Mouse (Mus musculus) gastrocnemius, postnatal 14 days (tissue): ENCODE results near the gene Hs3st4. TPM values are rescaled to one million over a fixed set of nuclear protein-coding genes. Genes with fewer than 3 reads are reported as not detected.

Source experiments
- DNase-seq: peaks from one replicate; pipeline ENCODE4 v3.0.0; 2021; ENCODE audit warnings: mixed read lengths
- intact Hi-C: fragments of 180-260 bp; cut with DNase I; formaldehyde crosslinking; loops from one replicate; pipeline ENCODE4 v1.15.1; 2025; ENCODE audit warnings: low total_unique reads
- total RNA-seq, 2 experiments: library from RNA; stranded (reverse); gene quantifications; 2 replicates each; pipeline ENCODE4 v1.2.3; 2021

Hs3st4 gene
- total RNA-seq, 2 experiments from 2014 or later = not detected

GRCm38 (mm10) chr7:124270734-124271133 lies 288.1 kb downstream of the Hs3st4 start:
- intact Hi-C loops = no loop called here
- no peak for DNase-seq

GRCm38 (mm10) chr7:124289873-124290272 lies 307.2 kb downstream of the Hs3st4 start:
- intact Hi-C loops = no loop called here
- DNase-seq = no peak

DNA sequence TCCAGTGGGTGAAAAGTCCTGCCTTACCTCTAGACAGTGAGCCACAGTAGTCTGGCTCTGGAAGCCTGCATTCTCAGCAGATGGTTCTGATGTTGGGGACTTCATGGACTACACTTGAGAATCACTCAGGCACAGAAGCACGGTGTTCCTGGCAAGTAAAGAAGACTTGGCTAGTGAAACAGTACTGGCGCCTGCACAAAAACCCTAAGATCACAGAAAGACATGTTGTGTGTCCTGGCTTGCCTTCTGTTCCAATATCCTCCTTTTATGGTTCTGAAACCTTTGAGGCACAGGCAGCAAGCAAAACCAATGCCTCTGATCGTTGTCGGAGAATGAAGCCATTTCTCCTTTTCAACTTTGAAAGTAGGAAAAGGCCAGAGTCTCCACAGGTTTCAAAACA lies 336.8 kb downstream of the Hs3st4 start:
- no peak for DNase-seq
- intact Hi-C loops = no loop called here

DNA sequence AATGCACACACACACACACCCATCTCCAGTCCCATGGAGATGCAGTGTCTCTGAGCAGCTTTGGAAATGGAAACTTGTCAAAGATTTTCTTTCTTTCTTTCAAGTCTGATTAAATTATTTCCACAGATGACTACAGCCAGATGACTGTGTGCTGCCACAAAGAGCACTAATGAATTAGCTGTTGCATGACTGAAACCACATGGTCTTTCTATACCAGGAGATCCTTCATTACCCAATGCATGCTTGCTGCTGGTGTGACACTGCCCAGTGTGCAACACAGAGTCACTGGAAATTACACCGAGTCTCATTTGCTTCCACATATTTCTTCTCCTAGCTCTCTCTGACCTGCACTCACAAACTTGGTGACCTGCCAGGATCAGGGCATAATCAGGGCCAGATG lies 353.0 kb downstream of the Hs3st4 start:
- peak; percentile 4 for DNase-seq
- intact Hi-C loops = no loop called here

DNA sequence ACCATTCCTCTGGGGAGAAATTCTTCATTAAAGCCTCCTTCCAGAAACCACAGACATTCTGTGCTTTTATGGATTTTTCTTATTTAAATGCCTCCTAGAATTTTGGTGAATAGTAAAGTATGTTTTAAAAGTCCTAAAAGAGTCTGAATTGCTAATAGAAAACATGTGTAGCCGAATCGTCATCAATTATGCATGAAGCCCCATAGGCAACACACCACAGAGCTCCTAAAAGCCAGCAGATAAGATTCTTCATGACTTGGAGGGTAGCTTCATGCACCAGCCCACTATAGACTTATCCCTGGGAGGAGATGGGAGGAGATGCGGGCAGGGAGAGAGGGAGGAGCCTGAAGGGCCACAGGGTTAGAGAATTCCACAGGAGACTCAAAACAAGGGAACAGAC lies 358.8 kb downstream of the Hs3st4 start:
- DNase-seq = no peak
- intact Hi-C loops = no loop called here

DNA sequence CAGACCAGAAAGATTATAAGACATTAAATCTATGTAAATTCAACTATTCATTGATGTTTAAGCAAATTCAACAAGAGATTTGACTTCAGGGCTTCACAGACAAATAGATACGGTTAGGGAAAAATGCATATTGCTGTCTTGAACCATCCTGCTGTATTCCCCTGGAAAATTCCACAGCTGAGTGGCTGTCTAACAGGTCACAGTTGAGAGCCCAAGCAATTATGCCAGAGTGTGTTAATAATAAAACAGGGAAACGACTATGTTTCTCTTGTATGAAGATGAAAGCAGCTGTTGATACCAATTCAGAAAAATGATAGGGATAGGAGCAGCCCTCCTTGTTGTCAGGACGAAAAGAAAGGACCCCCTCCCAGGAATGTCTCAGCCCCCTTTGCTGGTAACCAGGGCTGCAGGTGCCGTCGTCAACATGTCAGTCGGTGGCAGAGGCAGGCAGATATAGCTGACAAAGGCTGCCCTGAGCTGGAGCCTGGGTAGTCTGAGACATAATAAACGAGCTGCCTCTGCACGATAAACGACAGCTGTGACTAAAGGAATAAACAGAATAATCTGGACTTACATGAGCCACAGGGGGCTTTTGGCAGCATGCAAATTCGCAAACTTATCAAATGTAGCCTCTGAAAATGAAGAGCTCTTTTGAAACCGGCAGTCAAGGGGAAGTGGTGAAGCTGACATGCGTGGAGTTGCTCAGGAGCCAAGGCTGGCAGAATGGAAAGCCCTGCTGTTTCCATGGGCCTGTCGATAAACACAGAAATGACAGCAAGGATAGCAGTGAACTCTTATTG lies 364.7 kb downstream of the Hs3st4 start:
- no peak for DNase-seq
- intact Hi-C loops = no loop called here

GRCm38 (mm10) chr7:124354035-124354434 lies 371.4 kb downstream of the Hs3st4 start:
- intact Hi-C loops = no loop called here
- no peak for DNase-seq

GRCm38 (mm10) chr7:124358068-124358467 lies 375.4 kb downstream of the Hs3st4 start:
- intact Hi-C loops = no loop called here
- no peak for DNase-seq

GRCm38 (mm10) chr7:124359836-124360235 lies 377.2 kb downstream of the Hs3st4 start:
- no peak for DNase-seq
- intact Hi-C loops = no loop called here

GRCm38 (mm10) chr7:124372297-124372696 lies 389.6 kb downstream of the Hs3st4 start:
- intact Hi-C loops = no loop called here
- DNase-seq = no peak

DNA sequence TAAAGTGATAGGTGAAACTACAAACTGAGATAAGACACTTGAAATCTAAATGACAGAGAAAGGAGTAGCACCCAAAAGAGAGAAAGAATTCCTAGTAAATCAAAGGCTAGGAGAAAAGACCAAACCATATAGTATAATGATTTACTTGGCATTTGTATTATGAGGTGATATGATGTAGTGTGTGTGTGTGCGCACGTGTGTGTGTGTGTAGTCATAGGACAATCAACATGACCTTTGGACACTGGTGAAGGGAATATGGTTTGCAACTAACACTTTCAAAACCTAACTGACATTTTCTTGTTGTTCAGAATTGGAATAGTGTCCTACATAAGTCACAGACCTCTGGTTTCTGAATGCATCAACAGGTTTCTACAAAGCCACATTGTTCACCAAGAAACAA lies 390.0 kb downstream of the Hs3st4 start:
- DNase-seq = no peak
- intact Hi-C loops = no loop called here

- no peak for DNase-seq
- intact Hi-C loops = loop anchor here (10.0 kb wide), 1 partner anchor 1011 kb away; no protein-coding TSS in a partner anchor
These were observed 400.8 kb downstream of the Hs3st4 start for GRCm38 (mm10) chr7:124383489-124383888.

DNA sequence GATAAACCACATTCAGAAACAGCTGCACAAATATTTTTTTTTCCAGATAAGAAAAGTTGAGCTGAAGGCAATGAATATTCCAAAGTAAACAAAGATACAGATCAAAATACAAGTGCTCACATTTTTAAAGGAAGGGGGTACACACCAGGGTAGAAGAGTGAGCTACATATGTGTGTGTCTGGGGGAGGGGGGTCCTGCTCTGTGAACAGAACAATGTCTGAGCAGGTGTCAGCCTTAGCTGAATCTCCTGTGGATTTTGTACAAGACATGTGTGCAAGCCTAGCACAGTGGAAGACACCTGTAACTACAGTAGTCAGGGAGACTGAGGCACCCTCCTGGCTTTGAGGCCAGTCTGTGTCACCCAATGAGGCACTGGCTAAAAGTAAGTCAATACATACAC lies 416.5 kb downstream of the Hs3st4 start:
- no peak for DNase-seq
- intact Hi-C loops = no loop called here

GRCm38 (mm10) chr7:124426951-124427350 lies 444.3 kb downstream of the Hs3st4 start:
- intact Hi-C loops = no loop called here
- no peak for DNase-seq
